Mouse (Mus musculus): ENCODE data around the gene Lrrc4c. TPM values are rescaled to one million over a fixed set of nuclear protein-coding genes. Genes with fewer than 3 reads are reported as not detected.

The Lrrc4c gene
- total RNA-seq, 1 experiment from 2014 or later, result not detected

- ATAC-seq (replicated peaks in 1 of 2; ENCODE audit: insufficient read depth in 1 of 2, low FRiP score in 2 of 2, low TSS enrichment in 1 of 2, low read depth in 1 of 2, poor library complexity in 2 of 2, severe bottlenecking in 2 of 2), result no peak
These were observed 719.2 kb downstream of the Lrrc4c start for GRCm38 (mm10) chr2:97037024-97037814.

DNA sequence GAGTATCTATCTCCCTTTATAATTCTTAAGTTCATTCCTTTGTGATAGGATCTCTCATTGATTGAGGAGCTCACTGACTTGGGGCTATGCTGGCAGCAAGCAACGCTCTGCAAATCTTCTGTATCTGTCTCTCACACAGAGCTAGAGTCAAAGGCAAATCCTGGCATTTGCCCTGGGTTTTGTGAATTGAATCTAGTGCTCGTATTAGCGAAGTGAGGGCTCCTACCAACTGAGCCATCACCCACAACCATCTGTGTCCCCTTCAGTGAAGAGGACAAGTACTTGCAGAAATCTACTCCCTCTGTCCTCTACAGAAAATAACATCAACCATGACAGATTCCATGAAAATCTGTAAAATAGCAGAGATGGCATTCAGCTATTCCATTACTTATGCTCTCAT lies 726.0 kb downstream of the Lrrc4c start:
- no peak for ATAC-seq (replicated peaks in 1 of 2; ENCODE audit: insufficient read depth in 1 of 2, low FRiP score in 2 of 2, low TSS enrichment in 1 of 2, low read depth in 1 of 2, poor library complexity in 2 of 2, severe bottlenecking in 2 of 2)

- ATAC-seq (replicated peaks in 1 of 2; ENCODE audit: insufficient read depth in 1 of 2, low FRiP score in 2 of 2, low TSS enrichment in 1 of 2, low read depth in 1 of 2, poor library complexity in 2 of 2, severe bottlenecking in 2 of 2), result no peak
These were observed 727.7 kb downstream of the Lrrc4c start for GRCm38 (mm10) chr2:97045628-97046027.

GRCm38 (mm10) chr2:97080156-97080555 lies 762.2 kb downstream of the Lrrc4c start:
- ATAC-seq (replicated peaks in 1 of 2; ENCODE audit: insufficient read depth in 1 of 2, low FRiP score in 2 of 2, low TSS enrichment in 1 of 2, low read depth in 1 of 2, poor library complexity in 2 of 2, severe bottlenecking in 2 of 2), result no peak

- ATAC-seq (replicated peaks in 1 of 2; ENCODE audit: insufficient read depth in 1 of 2, low FRiP score in 2 of 2, low TSS enrichment in 1 of 2, low read depth in 1 of 2, poor library complexity in 2 of 2, severe bottlenecking in 2 of 2), result no peak
These were observed 780.0 kb downstream of the Lrrc4c start for GRCm38 (mm10) chr2:97097965-97098364.

- no peak for ATAC-seq (replicated peaks in 1 of 2; ENCODE audit: insufficient read depth in 1 of 2, low FRiP score in 2 of 2, low TSS enrichment in 1 of 2, low read depth in 1 of 2, poor library complexity in 2 of 2, severe bottlenecking in 2 of 2)
These were observed 785.6 kb downstream of the Lrrc4c start for GRCm38 (mm10) chr2:97103398-97104162.

- no peak for ATAC-seq (replicated peaks in 1 of 2; ENCODE audit: insufficient read depth in 1 of 2, low FRiP score in 2 of 2, low TSS enrichment in 1 of 2, low read depth in 1 of 2, poor library complexity in 2 of 2, severe bottlenecking in 2 of 2)
These were observed 806.3 kb downstream of the Lrrc4c start for GRCm38 (mm10) chr2:97124246-97124645.

- ATAC-seq (replicated peaks in 1 of 2; ENCODE audit: insufficient read depth in 1 of 2, low FRiP score in 2 of 2, low TSS enrichment in 1 of 2, low read depth in 1 of 2, poor library complexity in 2 of 2, severe bottlenecking in 2 of 2), result no peak
These were observed 820.5 kb downstream of the Lrrc4c start for GRCm38 (mm10) chr2:97138454-97138853.

DNA sequence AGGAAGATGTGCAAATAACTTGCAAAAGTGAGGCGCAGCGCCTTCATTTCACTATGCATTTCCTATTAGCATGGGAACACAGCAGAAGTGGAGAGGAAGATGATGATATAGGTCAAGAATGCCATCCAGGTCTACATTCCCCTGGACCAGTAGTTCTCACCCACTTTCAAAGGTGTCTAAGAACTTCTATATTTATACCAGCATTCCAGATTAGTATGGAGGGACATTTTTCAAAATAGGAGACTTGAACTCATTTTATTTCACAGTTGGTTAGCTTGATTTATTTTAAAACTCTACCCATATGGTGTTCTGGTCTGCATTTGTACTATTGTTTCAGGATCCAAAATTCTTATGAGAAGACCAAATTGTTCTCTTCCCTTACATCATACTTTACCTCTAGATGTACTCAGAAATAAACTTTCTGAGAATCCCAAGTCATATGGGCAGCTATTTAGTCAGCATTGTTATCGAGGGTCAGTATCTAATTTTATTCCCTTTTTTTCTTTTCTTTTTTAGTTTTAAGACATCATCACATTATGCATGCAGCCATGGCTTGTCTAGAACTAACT lies 833.7 kb downstream of the Lrrc4c start:
- no peak for ATAC-seq (replicated peaks in 1 of 2; ENCODE audit: insufficient read depth in 1 of 2, low FRiP score in 2 of 2, low TSS enrichment in 1 of 2, low read depth in 1 of 2, poor library complexity in 2 of 2, severe bottlenecking in 2 of 2)

GRCm38 (mm10) chr2:97165745-97166144 lies 847.8 kb downstream of the Lrrc4c start:
- no peak for ATAC-seq (replicated peaks in 1 of 2; ENCODE audit: insufficient read depth in 1 of 2, low FRiP score in 2 of 2, low TSS enrichment in 1 of 2, low read depth in 1 of 2, poor library complexity in 2 of 2, severe bottlenecking in 2 of 2)

- no peak for ATAC-seq (replicated peaks in 1 of 2; ENCODE audit: insufficient read depth in 1 of 2, low FRiP score in 2 of 2, low TSS enrichment in 1 of 2, low read depth in 1 of 2, poor library complexity in 2 of 2, severe bottlenecking in 2 of 2)
These were observed 860.4 kb downstream of the Lrrc4c start for GRCm38 (mm10) chr2:97178399-97178798.

DNA sequence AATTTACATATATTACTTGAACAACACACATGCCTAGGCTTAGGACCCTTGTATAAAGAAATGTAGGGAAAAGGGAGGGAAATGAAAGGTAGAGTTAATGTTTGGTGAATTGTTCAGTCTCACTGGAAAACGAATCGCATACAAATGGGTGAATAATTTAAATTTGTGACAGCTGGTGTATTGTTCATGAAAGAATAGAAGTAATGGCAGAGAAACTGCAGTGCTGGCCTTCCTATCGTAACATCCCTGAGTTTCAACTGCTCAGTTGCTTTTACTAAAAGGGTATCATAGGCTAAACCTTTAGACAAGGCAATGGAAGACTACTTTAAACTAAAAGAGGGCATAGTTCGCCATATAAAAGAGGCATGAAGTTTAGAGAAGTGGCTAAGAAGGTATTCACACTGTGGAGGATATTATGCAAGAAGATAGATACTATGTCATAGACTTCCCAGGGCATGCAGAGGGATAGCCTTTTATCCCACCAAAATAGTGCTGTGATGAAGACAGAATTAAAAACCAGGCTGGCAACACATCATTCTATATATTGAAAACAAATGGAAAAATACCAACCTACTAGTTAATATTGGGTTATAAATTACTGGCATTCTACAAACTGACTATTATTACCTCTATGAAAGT lies 879.1 kb downstream of the Lrrc4c start:
- ATAC-seq (replicated peaks in 1 of 2; ENCODE audit: insufficient read depth in 1 of 2, low FRiP score in 2 of 2, low TSS enrichment in 1 of 2, low read depth in 1 of 2, poor library complexity in 2 of 2, severe bottlenecking in 2 of 2), result no peak

- ATAC-seq (replicated peaks in 1 of 2; ENCODE audit: insufficient read depth in 1 of 2, low FRiP score in 2 of 2, low TSS enrichment in 1 of 2, low read depth in 1 of 2, poor library complexity in 2 of 2, severe bottlenecking in 2 of 2), result no peak
These were observed 915.0 kb downstream of the Lrrc4c start for GRCm38 (mm10) chr2:97232966-97233365.

DNA sequence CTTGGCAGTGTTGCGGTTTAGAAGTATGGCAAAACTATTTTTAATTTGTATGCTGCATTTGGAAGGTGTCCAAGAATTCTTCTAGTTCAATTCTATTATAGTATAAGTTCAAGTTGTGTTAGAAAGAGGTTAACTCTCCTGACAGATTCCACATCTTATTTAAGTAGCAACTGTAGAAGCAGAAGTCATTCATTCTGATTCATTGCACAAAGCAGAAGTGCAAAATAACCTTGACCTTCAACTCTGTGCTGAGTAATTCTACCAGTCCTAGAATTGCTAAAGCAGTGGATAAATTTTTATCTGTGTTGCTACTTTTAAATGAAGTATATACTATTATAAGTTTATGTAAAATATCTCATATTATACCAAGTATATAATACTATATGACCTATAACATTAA lies 916.1 kb downstream of the Lrrc4c start:
- ATAC-seq (replicated peaks in 1 of 2; ENCODE audit: insufficient read depth in 1 of 2, low FRiP score in 2 of 2, low TSS enrichment in 1 of 2, low read depth in 1 of 2, poor library complexity in 2 of 2, severe bottlenecking in 2 of 2), result no peak

DNA sequence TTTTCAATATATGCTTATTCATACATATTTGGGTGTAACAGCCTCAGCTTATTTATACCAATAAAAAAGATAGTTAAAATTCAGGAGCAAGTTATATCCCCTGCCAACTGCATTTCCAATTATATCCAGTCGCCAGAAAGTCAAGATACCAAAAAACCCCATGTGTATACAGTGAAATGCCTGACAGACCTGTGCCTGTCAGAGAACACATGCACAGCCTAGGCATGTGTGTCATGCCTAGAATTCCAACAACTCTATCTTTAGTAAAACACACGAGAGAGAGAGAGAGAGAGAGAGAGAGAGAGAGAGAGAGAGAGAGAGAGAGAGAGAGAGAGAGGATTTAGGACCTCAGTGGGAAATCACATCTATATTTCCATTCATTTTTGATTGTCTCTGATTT lies 956.7 kb downstream of the Lrrc4c start:
- ATAC-seq (replicated peaks in 1 of 2; ENCODE audit: insufficient read depth in 1 of 2, low FRiP score in 2 of 2, low TSS enrichment in 1 of 2, low read depth in 1 of 2, poor library complexity in 2 of 2, severe bottlenecking in 2 of 2), result no peak

DNA sequence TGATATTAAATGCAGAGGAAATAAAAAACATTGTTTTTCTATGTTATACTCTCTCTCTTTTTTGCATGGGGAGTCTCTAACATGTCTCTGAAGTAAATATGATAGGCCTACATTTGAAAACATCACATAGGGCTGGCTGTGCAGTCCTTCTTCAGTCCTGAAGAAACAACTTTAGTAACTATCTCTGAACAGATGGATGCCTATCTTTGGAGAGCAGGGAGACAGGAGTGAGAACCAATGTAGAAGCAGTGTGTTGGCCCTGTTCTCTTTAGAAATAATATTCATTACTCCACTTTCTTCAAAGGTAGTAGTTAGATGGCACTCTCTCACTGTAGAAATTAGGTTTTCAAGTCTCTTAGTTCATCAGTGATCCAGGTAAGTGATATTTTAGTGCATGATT lies 967.0 kb downstream of the Lrrc4c start:
- ATAC-seq (replicated peaks in 1 of 2; ENCODE audit: insufficient read depth in 1 of 2, low FRiP score in 2 of 2, low TSS enrichment in 1 of 2, low read depth in 1 of 2, poor library complexity in 2 of 2, severe bottlenecking in 2 of 2), result no peak

GRCm38 (mm10) chr2:97294216-97294615 lies 976.2 kb downstream of the Lrrc4c start:
- ATAC-seq (replicated peaks in 1 of 2; ENCODE audit: insufficient read depth in 1 of 2, low FRiP score in 2 of 2, low TSS enrichment in 1 of 2, low read depth in 1 of 2, poor library complexity in 2 of 2, severe bottlenecking in 2 of 2), result no peak

DNA sequence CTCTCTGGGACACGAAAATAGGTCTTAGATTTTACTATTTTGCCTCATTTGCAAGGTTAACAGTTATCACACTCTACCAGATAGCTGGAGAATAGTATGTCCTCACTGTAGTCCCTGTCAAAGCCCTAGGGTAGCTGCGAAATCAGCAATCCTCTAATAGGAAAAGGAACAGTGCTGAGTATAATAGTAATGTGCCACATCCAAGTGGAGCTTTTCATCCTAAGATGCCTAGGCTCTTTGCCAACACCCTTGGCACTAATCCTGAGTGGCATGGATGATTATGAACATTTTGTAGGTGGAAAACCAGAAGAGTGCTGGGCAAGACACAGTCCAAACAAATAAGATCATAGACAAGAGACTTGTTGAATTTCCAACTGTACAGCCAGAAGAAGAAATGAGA lies 981.7 kb downstream of the Lrrc4c start:
- ATAC-seq (replicated peaks in 1 of 2; ENCODE audit: insufficient read depth in 1 of 2, low FRiP score in 2 of 2, low TSS enrichment in 1 of 2, low read depth in 1 of 2, poor library complexity in 2 of 2, severe bottlenecking in 2 of 2), result no peak
